Mouse (Mus musculus) left cerebral cortex, adult 11 months (tissue): ENCODE measurements at regions not wholly inside any gene's neighbourhood (a gene's known extent, or its start where the extent isn't known, plus 50 kb on each side); places are given as distances from the start of the nearest gene placed in this dataset.

Experiments used
- DNase-seq: peaks from one replicate; pipeline ENCODE4 v3.0.0; 2022; ENCODE audit warnings: low spot score

DNA sequence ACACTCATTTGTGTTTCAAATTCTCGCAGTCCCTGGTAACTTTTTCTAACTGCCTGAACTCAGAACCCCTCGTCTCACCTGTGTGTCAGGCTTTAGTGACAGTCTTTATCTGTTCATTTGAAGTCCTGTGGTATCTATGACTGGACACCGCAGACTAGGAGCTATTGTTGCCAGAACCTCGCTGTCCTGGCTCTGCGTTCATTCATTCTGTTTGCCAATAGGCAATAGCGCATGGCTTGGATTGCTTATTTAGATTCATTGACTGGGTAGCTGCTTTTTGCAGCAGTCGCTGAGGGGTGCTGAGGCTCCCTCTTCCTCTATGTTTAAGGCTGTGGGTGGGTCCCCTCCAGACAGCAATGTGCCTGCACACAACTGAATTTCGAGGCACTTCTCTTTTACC lies 144.6 kb upstream of the Cops8 start:
- DNase-seq: no peak

DNA sequence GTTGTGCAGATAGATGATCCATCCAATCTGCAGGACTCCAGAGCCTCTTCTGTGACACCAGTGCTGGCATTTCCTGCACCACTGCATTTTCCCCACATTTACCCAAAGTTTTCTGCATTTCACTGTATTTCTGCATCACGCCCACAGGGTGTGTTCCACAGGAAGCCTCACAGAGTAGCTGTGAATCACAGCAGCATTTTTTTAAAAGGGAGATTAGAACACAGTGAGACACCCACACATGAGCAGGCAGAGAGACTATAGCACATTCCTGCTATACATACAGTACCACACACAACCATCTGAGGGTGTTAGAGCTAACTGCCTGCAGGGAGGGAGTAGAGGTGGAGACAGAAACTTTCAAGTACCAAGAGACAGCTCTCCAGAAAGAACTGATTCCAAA lies 141.1 kb upstream of the Cops8 start:
- DNase-seq: peak; percentile 37

DNA sequence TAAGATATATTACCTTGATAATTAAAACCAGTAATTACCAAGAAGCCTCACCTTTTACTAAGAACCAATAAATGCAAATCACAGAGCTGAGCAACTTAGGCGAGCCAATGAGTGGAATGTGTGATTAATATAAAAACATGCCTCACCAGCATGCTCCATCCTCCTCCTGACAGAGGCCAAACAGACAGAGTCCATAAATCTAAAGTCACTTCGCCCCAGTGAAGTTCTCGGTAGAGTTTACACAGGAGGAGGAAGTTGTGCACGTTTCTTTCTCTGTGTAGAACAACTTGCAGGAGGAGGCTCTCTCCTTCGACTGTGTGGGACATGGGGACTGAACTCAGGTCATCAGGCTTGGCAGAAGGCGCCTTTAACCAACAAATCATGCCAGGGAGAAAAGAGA lies 139.5 kb upstream of the Cops8 start:
- no peak for DNase-seq

DNA sequence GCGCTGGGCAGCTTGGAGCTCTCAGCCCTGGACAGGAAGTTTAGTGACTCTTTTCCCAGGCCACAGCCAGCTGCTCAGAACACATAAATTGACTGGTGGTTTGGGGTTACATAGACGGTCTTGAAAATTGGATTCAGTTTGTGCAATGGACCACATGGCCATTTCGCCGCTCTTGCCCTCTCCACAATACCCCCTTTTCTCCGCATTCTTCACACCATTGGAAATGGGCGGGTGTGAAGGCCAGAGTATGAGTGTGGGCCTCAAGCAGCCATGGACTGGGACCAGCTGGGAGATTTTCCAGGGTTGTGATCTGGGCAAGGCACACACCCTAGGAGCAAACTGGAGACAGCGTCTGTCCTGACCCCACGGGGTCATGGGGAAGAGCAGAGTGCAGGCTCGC lies 135.1 kb upstream of the Cops8 start:
- no peak for DNase-seq

DNA sequence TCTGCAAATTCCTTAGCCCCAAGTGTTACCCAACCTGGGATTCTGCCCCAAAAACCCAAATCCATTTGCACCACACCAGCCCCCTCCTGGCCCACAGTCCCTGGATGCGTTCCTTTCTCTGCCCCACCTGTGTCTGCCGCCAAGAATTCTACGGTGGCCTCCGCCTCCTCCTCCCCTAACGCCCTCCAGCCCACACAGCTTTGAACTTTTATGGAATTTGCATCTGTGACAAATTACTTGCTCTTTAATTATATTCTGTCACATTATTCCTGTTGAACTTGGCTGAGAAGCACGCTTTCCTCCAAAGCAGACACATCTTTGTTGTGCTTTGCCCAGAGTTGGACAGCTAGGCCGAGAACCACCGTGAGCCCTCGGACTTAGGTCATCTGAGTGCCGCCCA lies 131.8 kb upstream of the Cops8 start:
- no peak for DNase-seq

DNA sequence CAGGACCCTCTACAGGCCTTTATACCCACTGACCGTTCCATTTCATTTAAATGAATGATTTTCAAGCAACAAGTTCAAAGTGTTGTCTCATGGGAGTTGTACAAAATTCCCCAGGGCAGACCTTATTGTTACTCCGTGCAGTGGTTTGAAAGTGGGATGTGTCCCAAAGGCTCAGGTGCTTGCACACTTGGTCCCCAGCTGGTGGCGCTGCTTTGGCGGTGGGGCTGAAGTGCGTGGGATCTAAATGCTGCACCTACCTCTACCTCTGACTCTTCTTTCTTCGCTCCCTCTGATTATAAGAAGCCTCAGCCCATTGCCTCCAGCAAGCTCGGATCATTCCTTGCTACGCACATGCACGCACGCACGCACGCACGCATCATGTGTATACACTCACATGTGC lies 131.0 kb upstream of the Cops8 start:
- DNase-seq: no peak

DNA sequence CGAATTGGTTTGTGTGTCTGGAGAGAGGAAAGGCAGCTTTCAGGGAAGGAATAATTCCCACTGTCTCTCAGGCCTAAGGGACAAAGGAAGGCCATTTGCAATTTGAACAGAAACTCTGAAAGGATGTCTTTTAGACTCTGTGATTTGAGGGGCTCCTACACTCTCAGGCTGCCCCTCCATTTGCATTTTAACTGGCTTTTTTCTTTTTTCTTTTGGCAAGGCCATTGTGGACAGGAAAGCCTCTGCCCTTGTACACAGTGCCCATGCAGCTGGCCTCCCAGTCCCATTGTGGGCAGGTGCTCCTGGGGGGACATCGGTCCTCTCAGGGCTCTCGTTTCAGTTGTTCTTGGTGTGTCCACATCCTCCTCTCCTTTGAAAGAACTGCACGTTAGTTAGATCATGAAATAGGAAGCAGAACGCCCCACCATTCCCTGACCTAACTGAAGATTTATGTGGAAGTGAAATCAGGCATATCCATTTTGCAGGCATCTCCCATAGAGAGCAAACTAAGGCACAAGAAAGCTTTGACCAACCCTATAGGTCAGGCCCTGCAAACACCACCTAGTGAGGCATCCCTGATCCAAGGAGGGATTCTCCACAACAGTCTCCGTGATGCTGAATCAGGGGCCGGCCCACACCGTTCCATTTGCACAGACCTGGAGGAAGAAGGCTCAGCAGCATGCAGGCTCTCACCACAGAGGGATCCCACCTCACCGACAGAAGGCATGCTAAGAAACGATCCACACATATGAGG lies 127.5 kb upstream of the Cops8 start:
- DNase-seq: no peak

DNA sequence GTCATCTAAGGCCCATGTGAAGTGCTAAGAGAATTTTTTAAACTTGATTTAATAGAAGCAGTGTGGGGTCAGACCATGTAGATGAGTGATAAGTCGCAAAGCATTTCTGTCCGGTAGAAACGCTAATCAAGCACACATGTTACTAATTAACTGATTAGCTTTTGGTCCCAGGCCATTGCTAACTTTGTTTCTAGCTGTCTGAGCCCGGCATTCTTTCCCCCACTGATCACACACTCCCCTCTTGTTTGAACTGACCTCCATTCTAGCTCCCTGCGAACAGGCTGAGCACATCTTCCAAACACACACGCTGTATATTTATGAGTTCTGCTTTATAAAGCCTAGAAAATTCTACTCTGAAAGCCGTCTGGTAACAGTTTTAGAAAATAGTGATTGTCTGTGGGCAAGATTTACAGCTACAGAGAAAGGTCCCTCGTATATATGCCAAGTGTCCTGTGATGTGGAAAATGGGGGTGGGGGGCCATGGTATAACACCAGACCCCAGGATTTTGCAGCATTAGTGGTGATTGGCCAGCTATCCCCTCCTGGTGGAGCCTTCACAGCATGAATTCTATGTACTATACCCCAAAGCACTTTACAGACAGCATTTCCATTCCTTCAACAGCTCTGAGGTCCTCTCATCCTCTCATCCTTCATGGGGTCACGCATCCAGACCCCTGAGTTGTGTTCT lies 126.1 kb upstream of the Cops8 start:
- DNase-seq: no peak

DNA sequence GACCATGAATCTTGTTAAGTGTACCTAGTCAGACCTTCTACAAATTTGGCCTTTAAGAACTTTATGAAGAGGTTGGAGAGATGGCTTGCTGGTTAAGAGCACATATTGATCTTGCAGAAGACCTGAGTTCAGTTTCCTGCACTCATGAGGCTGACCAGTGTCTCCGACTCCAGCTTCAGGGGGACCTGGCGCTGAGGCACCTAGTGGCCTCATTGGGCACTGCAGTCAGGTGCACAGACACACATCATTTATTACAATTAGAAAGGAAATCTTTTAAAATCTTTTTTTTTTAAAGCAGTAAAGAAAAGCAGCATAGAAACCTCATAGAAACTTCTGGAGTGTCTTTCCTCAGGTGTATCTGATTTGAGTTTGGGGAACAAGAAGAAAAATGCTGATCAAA lies 123.9 kb upstream of the Cops8 start:
- no peak for DNase-seq

DNA sequence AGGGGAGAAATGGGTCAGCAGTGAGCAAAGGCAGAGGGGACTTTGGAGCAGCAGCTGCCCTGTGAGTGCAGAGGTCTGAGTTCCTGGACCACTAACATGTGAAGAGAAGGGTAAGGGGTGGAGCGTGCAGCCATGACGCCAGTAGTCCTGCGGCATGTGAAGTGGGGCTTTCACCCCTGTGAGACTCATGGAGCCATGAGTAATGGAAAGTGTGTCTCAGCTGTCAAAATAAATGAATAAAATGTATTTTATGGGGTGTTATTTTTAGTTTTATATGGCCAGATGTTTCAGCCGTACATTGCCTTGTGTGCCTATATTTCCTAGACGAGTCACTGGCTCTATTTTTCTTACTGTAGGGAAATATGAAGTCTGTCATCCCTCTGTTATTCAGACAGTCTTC lies 121.5 kb upstream of the Cops8 start:
- DNase-seq: no peak

DNA sequence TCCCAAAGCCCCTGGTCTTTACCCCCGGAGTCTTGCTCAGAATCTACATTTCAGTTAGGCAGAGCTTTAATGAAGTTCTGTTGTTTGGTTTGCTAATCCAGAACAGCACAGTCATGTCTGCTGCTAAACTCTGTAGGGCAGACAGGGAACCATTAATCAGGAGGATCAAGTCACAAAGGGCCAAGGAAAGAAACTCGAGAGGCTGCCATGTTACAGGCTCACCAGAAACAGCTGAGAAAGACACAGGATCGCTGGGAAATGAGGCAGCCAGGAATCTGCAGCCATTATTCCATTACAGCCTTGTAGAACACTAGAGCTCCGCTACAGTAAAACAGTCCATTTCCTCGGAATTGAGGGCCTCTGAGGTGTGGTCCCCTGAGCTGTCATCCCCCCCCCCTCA lies 121.1 kb upstream of the Cops8 start:
- no peak for DNase-seq

DNA sequence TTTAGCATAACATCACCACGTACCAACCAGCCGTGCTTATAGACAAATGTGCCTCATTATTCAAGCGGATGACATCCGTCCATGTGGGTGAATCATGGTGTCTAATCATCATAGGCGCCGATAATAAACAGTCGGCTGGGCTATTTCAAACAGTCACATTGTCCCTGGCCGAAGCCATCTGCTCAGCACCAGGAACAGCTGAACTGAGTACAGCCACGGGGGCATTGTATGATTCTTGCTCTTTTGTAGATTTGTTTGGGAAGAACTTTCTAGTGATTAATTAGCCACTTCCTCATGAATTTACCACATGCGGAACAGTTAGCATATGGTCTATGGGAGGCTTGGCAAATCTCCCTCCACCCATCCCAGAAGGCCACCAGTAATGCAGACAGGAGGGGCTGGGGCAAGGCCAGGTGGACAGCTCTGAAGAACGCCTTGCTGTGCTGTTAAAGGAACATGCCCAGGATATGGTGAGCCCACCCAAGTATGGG lies 116.4 kb upstream of the Cops8 start:
- no peak for DNase-seq

DNA sequence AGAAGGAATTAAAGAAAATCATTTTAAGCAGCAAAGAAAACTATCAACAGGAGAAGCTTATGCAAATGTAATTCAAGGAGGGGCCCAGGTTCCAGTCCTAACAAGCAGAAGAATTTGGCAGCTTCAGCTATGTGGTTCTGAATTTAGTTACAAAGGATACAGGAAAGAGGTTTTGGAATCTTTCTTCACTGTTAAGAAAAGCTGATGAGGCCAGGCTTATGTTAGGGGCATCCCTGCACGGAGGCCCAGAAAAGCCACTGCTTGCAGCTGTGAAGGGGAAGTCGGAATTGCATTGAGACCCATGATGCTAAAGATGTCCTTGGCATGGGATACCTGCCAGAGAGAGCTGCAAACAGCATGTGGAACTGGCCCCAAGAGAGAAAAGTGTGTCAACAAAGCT lies 114.9 kb upstream of the Cops8 start:
- DNase-seq: no peak

DNA sequence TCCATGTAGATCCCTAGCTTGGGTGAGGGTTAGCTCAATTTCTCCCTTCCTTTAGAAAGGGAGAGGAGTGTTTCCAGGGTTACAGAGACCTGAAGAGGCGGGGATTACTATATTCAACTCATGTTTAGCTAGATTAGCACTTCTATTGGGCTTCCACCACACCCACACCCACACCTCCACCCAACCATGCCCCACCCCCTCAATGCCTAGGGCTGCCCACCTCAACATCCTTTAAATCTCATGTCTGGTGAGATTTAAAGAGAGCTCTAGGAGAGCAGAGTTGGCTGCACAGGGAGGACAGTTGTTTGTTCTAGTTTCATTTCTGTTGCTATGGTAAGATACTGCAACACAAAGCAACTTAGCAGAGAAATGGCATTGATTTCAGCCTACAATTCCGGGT lies 113.8 kb upstream of the Cops8 start:
- peak; percentile 24 for DNase-seq

DNA sequence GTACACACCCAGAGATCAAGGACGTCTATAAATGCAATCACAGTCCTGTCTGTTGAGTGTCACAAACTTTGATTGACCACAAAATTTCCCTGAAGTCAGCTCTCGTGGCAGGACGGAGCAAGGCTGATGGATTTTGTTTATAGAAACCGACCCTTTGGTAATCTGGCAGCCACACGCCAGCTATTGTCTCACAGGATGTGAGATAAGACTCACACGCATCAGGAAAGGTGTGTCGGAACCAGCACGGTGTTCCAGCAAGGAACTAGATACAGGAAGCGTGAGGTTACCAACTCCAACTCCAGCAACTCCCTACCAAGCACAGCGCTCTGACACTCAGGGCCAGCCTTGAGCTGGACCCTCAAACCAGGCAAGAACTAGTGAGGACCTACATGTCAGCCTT lies 112.4 kb upstream of the Cops8 start:
- no peak for DNase-seq

DNA sequence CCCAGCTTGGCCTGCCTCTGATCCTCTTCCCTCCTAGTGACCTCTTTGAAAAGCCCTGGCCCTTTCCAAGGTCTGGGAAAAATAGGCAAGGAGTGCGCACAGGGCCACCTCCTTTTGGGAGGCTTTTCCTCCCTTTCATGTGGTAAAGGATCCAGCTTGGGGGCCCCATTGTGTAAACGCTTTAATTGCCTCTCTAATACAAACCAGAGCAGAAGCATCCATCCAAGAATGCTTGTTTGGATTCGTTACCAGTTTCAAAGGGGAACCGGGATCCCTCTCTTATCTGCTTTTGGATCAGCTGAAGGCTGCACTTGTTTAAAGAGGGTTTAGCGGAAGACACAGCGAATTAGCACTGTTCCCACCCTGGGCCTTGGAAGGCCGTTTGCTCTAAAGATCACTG lies 109.3 kb upstream of the Cops8 start:
- DNase-seq: no peak

DNA sequence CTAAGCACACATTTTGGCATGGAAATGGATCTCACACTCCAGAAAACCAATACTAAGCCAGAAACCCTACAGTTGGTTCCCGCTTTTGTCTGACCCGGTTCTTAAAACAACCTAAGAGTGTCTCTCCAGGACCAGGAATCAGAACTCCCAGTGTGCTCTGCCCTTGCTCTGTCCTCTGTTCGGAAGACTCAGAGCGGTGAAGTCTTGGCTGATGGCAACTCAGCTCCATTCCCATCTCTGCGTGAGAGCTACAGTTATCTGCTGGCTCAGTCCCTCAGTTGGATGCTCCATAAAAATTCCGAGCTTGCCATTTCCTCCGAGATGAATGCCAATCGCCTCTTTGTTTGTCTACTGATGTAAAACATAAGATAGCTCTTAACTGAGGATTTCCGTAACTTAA lies 107.6 kb upstream of the Cops8 start:
- DNase-seq: no peak

DNA sequence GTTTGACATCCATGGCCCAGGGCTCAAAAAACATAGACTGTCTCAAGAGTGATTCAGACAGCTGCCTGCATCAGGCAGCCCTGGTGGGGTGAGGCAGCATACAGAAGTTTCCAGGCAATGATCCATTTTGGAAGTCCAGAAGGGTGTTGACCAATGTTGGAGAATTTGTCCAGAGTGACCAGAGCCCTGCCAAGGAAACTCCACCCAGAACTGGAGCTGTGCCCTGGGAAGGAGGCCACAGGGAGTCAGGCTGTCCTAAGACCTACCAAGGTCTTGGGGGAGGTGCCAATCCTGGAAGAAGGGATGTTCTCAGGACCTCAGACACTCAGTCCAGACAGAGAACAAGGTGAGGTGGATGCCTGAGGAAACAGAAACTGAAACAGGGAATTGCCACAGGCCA lies 105.2 kb upstream of the Cops8 start:
- DNase-seq: no peak

DNA sequence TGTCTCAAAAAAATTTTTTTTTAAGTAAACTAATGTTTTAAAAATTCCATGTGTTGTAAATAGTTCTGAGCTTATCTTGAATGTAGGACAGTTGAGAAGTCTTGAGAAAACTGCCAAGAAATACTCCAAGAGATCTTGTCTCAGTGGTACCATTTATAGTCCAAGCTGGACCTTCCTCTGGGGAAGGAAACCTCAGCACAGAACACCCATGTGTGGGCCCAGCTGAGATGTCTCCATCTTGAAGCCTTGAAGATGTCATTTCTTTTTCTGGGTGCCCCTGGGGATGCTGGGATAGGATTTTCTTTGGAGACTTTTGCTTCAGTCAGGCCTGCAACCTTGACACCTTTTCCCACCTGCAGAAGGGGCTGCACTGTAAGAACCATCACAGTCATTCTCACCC lies 101.4 kb upstream of the Cops8 start:
- no peak for DNase-seq

DNA sequence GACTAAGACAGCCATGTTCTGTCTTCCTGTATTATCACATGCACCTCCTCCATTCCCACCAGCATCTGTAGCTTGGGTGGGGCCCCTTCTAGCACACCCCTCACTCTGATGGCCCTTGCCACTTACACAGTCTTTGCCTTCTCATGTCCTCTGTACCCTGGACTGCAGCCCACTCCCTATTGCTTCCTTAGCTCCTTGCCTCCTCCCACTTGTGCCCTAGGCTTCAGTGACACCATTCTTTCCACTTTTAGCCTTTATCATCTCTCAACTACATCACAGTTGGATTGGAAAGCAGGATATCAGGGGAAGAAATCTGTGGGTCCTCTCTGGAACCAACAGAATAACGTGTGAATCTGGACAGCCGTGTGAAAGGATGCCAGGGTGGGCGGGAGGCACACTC lies 100.4 kb upstream of the Cops8 start:
- DNase-seq: no peak

DNA sequence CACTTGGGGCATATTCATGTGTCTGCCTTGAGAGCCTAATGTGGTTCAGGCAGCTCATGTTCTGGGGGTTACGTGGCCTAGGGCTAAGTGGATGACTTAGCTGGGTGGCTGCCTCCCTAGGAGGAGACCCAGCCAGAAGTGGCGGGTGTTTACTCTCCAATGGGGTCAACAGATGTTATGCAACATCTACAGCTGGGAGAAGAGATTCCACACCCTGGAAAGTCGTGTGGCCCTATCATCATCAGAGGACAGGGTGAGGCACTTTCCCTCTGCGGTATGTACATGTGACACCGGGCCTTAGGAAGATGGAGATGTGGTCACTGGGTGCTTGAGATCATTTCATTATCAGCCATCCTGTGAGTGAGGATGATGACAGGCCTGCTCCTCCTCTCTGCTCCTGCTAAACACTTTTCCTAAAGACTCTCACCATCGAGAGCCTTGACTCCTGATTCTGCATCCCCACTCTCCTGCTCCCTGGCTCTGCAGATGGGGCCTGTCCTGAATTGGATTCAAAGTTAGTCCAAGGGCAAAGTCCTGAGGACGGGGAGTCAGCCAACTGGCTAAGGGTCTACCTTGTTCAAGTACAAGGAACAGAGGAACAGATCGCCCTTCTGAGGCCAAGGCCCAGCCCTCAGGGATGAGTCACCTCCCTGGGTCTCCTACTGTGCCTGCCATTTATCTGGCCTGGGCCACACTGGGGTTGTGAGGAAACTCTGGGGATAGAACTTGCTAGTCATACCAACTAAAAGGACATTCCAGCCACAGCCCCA lies 99.8 kb upstream of the Cops8 start:
- no peak for DNase-seq

DNA sequence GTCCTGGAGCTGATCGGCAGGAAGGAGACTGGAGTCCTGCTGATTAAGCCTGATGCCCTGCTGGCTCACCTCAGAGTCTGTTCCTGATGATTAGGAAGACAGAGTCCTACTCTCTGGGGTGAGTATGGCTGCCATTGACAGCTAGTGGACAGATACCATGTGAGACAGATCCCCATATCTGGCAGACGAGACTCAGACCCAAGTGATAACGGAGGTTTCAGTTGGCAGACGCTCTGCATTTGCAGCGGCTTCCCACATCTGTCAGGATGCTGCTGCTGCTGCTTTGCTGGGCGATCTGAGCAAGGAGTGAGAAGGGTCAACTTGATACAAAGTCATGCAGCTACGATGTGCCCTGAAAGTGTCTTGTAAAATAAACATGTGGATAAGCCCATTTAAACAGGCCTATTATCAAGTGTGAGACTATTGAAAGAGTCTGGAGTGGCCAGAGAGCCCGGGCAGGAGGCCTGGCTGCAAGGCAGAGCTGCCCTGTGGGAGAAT lies 98.1 kb upstream of the Cops8 start:
- DNase-seq: no peak

DNA sequence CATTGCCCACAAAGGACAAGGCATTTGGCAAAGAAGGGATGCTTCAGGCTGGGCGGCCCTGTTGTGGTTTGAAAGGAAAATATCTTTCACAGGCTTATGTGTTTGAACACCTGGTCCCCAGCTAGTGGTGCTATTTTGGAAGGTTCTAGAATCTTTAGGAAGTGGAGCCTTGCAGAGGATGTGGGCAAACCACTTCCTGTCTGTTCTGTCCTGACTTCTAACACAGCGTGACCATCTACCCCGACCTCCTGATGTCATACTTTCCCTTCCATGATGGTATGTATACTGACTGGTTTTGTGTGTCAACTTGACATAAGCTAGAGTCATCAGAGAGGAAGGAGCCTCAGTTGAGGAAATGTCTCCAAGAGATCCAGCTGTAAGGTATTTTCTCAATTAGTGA lies 97.2 kb upstream of the Cops8 start:
- DNase-seq: no peak
